Mouse (Mus musculus) monocyte, adult 5-6 weeks (primary cell): Measurements from ENCODE around the gene Lmntd1. TPM values are rescaled to one million over a fixed set of nuclear protein-coding genes. Genes with fewer than 3 reads are reported as not detected.

Source experiments
- ATAC-seq: fragments of 153-309, 156-312 bp; replicated peaks from 2 replicates; pipeline ENCODE4 v1.8.0; 2017; ENCODE audit warnings: mild to moderate bottlenecking; ENCODE audit not compliant: low TSS enrichment, insufficient number of reproducible peaks, severe bottlenecking, poor library complexity, low FRiP score
- total RNA-seq: library from RNA; stranded (forward); fragments of 200-1000, 200-491, 200-594 nt; gene quantifications from 3 replicates; pipeline ENCODE4 v1.2.3, GENCODE M21; 2017

The Lmntd1 gene
- total RNA-seq, 1 experiment from 2014 or later: not detected

- ATAC-seq: no peak
Measured at GRCm38 (mm10) chr6:145573250-145574013, 40.7 kb downstream of the Lmntd1 start.

GRCm38 (mm10) chr6:145568701-145569100, 45.4 kb downstream of the Lmntd1 start:
- ATAC-seq: no peak

GRCm38 (mm10) chr6:145567832-145568231, 46.3 kb downstream of the Lmntd1 start:
- ATAC-seq: no peak

GRCm38 (mm10) chr6:145567296-145567695, 46.8 kb downstream of the Lmntd1 start:
- ATAC-seq: no peak

GRCm38 (mm10) chr6:145565663-145566062, 48.5 kb downstream of the Lmntd1 start:
- no peak for ATAC-seq

GRCm38 (mm10) chr6:145564671-145565070, 49.4 kb downstream of the Lmntd1 start:
- ATAC-seq: no peak

- ATAC-seq: no peak
Measured at GRCm38 (mm10) chr6:145557059-145557992, 56.8 kb downstream of the Lmntd1 start.

GRCm38 (mm10) chr6:145553226-145553625, 60.9 kb downstream of the Lmntd1 start:
- ATAC-seq: peak; percentile 66

GRCm38 (mm10) chr6:145552817-145553216, 61.3 kb downstream of the Lmntd1 start:
- no peak for ATAC-seq

GRCm38 (mm10) chr6:145550993-145551392, 63.1 kb downstream of the Lmntd1 start:
- no peak for ATAC-seq

- no peak for ATAC-seq
Measured at GRCm38 (mm10) chr6:145545927-145546641, 68.0 kb downstream of the Lmntd1 start.

GRCm38 (mm10) chr6:145544838-145545237, 69.3 kb downstream of the Lmntd1 start:
- no peak for ATAC-seq

- no peak for ATAC-seq
Measured at GRCm38 (mm10) chr6:145544304-145544703, 69.8 kb downstream of the Lmntd1 start.

- ATAC-seq: no peak
Measured at GRCm38 (mm10) chr6:145539568-145539859, 74.6 kb downstream of the Lmntd1 start.

- ATAC-seq: no peak
Measured at GRCm38 (mm10) chr6:145538787-145539567, 75.1 kb downstream of the Lmntd1 start.

- no peak for ATAC-seq
Measured at GRCm38 (mm10) chr6:145530464-145530863, 83.7 kb downstream of the Lmntd1 start.

GRCm38 (mm10) chr6:145523337-145523736, 90.8 kb downstream of the Lmntd1 start:
- no peak for ATAC-seq

- no peak for ATAC-seq
Measured at GRCm38 (mm10) chr6:145522617-145523016, 91.5 kb downstream of the Lmntd1 start.
